Mouse (Mus musculus) layer of hippocampus, adult 9-10 months (tissue): ENCODE measurements at regions not wholly inside any gene's neighbourhood (a gene's known extent, or its start where the extent isn't known, plus 50 kb on each side); places are given as distances from the start of the nearest gene placed in this dataset.
"Not testable (repeated sequence)": the region's sequence is repeated elsewhere in the genome, so short reads cannot be mapped to it uniquely, and the experiment has no call there.

ENCODE experiments used
- DNase-seq: peaks from one replicate; pipeline ENCODE4 v3.0.0; 2022; ENCODE audit warnings: low spot score

DNA sequence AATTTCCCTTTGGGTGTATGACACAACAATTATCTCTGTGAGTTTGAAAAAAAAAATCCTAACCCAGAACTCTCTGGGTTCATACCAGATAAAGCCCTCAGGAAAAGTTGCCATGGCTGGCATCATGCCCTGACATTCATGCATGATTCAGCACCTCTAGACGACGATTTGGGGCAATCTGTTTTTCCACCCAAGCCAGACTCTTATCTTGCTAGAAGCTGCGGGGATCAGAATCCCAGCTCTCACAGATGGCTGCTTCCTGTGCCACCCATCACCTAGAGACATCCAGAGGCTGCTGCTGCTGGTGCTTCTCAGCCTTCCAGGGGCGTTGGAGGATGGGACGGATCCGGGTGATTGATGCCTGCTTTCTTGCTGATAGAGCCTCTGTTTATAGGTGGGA lies 209.2 kb downstream of the Cd47 start:
- peak; percentile 27 for DNase-seq

DNA sequence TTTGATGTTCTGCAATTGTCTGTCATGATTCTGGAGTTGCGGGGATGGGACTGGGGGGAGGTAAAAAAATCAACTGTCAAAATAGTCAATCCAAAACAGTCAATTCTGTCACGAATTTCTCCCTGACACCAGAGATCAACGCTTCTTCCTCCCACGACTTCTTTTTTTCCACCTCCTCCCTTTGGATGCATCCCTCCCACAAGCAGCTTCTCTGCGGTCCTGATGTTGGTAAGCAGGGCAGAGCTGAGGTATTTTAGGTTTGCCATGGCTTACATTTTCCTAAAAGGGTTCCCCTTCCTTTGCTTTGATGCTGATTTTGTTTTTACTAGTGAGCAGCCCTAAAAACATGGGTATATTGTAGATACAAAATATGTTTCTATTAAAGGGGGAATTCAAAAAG lies 209.7 kb downstream of the Cd47 start:
- DNase-seq = no peak

DNA sequence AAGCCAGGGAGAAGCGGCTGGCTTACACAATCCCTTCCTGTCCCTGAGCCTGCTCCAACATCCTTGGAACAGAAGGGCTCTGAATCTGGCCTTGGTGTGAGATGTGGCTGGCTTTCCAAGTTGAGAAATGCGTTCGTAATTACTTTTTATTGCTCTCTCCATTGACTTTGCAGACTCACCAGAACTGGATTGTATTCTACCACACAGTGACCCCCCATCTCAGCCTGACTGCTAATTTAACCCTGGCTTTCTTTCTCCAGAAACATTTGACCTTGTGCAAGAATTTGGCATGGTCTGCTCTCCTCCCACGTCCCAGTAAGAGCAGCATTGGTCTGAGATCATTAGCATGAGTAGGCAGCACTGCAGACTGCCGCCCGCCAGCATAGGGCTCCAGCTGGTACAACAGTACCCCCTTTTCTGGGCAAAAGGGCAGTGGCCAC lies 210.2 kb downstream of the Cd47 start:
- DNase-seq = no peak

DNA sequence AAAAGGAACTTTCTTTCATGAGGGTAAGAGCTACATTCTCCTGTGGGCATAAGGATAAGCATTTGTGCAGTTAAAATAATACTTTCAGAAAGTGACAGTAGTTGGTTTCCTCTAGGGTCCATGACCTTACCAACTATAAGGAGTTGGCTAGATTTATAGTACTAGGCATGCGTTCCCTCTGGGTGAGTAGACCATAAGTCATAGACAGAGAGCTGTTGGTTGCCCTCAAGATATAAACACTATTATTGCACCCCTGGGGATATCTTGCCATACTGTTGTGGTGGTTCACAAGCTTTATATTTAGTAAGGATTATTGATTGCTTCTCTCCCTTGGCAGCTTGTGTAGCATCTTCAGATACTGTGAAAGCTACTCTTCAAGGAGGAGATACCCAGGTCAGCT lies 223.6 kb downstream of the Cd47 start:
- DNase-seq = no peak

DNA sequence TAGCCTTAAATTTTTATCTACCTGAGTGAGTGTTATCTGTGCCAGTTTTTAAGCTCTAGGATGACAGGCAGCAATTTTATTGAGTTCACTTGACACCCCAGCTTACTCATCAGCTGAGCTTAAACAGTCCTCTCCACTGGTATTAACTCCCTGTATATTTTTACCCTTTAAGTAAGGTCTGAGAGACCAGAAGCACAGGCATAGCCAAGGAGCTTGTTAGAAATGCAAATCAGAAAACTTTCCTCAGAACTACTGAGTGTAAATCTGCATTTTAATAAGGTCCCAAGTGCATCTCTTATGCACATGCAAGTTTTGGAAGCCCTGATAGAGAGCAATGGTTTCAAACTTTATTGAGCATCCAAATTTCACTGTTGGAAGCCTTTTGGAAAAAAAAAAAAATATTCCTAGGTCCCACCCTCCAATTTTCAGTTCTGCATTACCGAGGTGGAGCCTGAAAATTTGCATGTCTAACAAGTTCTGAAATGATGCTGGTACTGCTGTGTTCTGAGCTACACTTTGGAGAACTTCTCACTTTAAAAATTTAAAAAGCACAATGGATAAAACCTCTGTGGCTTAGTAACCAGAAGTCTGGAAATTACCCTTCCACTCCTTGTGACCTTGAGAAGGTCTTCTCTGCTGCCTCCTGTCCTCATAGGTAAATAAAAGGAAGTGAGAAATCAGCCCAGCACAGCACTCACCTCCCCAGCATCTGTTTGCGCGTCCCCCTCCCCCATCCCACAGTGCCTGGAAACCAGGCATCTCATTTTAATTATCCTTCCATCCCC lies 226.0 kb downstream of the Cd47 start:
- no peak for DNase-seq

DNA sequence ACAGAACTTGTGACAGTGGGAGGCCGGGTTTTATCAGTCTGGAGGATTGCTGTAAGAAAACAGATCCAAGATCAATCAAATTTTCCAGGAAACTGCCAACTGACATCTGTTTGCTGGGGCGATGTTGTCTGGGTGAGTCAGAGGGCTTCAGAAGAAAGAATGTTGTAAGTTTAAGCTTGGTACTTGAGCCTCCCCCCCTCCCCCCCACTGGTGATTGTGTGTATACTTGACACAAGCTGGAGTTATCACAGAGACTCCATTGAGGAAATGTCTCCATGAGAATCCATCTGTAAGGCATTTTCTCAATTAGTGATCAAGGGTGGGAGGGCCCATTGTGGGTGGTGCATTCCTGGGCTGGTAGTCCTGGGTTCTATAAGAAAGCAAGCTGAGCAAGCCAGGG lies 226.9 kb downstream of the Cd47 start:
- no peak for DNase-seq

DNA sequence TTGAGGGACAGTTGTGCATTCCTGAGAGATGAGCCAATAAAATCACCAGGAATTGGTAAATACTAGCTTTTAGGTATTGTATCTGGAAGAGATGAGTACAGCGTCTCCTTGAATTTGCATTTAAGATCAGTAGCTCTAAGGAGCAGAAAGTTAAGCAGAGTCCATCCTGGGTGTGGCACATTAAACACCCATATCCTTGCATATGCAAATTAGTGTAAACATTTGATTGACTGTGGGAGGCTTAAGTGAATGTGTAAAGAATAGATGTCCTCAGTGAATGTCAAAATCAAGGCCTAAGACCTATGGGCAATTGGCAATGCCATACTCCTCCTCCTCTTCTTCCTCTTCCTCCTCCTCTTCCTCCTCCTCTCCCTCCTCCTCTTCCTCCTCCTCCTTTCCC lies 229.4 kb downstream of the Cd47 start:
- DNase-seq = no peak

DNA sequence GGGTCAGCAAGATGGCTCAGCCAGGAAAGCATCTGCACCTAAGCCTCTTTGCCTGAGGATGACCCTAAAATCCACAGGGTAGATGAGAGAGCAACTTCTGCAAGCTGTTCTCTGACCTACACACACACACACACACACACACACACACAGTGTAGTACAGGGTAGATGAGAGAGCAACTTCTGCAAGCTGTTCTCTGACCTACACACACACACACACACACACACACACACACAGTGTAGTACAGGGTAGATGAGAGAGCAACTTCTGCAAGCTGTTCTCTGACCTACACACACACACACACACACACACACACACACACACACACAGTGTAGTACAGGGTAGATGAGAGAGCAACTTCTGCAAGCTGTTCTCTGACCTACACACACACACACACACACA lies 230.0 kb downstream of the Cd47 start:
- DNase-seq = not testable (repeated sequence)

DNA sequence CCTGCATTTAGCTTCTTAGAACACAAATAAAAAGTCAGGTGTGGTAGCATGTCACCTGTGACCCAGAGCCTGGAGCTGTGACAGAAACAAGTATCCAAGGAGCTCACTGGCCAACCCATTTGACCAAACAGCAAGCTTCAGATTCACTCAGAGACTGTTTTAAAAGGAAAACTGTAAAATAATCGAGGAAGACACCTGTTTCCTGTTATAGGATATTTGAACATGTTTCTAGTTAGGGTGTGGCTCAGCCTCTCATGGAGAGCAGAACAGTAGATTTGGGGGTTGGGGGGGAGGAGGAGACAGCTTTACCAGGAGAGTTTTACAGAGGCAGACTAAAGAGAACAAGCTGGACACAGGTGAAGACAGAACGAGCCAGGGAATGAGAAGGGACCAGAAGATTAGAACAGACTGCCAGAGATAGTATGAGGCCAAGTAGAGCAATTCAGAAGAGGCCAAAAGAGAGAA lies 230.6 kb downstream of the Cd47 start:
- DNase-seq = no peak

DNA sequence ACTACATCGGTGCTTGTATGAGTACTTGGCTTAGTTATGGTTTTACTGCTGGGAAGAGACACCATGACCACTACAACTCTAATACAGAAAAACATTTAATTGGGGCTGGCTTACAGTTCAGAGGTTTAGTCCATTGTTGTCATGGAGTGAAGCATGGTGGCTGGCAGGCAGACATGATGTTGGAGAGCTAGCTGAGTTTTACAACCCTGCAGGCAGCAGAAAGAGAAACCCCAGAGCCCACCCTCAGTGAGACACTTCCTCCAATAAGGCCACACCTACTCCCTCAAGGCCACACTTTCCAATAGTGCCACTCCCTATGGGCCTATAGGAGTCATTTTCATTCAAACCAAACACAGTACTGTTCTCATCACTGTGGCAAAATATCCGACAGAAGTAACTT lies 232.5 kb downstream of the Cd47 start:
- DNase-seq = no peak

DNA sequence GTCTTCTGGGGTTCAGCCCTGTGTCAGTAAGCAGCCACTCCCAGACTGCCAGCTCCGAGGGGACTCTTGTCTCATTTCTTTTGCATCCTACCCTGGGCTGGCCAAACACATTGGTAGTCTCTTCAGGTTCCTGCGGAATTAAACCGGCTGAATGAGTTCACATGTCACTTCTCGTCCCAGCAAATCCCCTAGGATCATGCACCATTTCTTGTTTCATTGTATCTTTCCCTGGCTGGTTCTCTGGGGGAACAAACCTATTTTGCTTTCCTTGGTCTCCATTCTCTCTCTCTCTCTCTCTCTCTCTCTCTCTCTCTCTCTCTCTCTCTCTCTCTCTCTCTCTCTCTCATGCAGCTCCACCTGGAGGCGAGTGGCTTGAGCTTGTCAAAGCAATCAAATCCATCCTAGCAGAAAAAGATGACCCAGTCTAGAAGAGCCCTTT lies 236.0 kb downstream of the Cd47 start:
- no peak for DNase-seq

DNA sequence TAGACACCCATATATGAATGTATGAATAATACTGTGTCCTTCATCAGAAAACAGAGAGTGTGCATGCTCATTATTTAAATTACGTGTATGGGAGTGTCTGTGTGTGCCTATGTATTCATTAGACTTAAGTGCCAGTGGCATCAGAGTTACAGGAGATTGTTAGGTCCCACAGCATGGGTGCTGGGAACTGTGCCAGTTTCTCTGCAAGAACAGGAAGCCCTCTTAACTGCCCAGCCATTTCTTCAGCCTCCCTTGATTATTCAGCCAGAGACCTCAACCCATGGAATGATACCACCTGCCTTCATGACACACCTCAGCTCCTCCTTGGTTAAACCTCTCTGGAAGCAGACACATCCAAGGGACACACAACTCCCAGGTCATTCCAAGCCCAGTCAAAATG lies 243.8 kb downstream of the Cd47 start:
- DNase-seq = no peak

DNA sequence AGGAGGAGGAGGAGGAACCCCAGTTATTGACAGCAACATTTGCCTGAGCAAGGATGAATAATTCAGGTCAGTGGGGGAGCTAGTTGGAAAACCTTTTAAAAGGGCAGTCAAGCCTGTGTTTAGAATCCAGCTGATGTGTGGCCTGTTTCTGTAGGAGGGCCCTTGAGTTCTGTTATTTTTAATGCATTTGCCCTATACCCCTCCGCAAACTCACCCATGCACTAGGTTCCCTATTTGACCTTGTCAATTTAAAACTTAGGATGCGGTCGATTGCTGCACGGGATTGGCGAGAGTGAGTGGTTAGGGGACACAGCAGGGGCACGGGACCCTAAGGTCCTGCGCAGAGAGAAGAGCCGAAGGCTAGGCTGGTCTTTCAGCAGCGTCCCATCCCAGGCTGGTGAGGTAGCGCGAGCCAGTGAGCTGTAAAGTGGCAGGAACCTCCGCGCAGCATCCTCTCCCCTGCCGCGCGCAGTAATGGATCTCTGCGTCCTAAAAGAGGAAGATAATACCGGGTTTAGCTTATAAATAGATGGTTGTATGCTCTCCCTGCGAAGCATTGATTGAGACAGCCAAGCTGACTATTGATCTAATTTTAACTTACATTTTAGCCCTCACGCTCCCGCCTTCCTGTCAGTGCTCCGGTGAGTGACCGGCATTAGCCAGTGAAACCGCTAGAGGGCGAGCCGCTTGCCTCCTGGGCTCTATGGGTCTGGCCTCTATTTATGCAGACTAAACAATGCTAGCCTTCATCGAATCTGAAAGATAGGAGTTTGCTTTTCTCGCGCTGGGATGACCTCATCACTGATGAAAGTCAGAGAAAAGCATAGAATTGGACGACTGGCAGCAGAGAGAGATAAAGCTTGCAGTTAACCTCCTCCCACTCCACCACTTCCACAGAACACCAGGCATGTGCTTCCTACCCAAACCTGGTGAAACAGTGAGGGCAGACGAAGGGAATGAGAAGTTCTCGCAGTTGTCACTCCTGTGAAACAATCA lies 245.5 kb downstream of the Cd47 start:
- peak; percentile 60 for DNase-seq

DNA sequence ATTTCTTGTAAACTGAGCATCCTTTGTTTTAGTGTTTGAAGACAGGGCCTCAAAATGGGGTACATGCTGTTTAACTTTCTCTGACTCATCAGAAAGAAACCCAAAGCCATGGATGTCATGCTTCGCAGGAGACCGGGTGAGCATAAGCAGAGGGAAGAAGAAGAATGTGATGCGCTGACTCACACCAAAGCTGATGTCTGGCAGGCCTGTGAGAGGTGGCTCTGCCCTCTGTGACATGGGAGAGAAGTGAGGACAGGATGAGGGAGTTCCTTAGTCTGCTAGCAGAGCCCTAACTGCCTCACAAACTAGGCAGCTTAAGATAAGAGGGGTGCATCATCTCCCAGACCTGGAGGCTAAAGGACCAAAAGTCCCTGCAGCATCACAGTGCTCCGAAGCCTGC lies 263.2 kb downstream of the Cd47 start:
- no peak for DNase-seq

DNA sequence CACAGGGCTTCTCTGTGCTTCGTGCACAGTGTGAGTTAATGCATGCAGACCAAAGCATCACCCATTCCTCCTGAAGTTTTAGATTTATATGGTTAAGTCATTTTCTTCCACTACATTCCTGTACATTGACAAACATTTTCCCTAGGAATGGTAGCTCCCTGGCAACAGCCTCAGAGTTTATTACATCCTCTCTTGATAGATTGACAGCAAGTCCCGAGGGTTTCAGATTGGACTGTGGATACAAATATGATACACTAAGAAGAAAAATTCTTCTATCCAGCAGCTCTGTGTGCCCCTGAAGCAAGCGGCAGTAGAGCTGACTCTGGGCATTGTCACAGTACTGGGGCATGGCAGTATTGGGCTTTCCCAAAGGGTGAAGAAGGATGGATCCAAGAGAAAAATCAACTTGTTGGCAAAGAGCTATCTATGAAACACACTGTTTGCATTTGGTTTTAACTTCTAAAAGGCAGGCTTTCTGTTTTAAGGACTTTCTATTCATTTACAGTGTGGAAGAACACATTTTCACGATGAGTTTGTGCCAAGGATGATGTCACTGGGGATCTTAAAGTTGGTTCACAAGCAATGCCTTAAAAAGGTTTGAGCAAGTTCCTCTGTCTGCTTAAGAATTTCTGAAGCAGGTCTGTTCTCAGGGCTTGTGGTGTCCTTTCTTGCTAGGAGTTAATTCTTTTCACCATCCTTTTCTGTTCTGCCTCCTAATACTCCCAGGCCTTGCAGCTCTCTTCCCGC lies 265.2 kb downstream of the Cd47 start:
- DNase-seq = no peak

DNA sequence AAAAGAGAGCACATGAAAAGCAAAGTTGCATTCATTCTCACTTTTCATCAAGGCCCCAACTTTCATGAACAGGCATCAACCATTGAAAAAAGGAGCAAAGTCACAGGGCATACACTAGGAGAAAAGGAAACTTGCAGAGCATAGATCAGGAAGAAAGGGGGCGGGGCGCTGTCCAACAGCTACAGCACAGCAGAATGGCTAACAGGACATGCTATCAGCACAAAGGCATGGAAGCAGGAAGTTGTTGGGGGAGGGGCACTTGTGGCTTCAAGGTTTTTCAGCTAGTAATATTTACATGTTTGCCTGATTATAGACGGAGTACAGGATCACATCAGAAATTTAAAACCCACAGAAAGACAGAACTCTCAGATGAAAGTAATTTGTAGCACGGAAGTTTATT lies 268.7 kb downstream of the Cd47 start:
- DNase-seq = no peak

DNA sequence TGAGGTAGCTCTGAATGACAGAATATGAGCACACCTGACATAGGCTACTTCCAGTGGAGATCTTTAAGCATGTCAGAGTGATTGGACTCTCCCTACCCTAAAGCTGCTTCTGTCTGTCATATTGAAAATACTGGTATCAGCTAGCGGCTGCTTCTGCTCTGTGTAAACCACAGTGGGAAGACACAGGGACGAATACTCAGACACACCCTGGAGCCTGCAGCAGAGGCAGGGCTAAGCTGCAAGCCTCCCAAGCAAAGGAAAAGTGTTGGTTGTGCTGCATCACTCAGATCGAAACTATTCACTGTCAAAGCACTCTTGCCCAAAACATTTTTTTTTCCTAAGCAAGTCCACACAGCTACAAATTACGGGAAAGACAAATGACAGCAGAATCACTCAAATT lies 270.4 kb downstream of the Cd47 start:
- DNase-seq = no peak

DNA sequence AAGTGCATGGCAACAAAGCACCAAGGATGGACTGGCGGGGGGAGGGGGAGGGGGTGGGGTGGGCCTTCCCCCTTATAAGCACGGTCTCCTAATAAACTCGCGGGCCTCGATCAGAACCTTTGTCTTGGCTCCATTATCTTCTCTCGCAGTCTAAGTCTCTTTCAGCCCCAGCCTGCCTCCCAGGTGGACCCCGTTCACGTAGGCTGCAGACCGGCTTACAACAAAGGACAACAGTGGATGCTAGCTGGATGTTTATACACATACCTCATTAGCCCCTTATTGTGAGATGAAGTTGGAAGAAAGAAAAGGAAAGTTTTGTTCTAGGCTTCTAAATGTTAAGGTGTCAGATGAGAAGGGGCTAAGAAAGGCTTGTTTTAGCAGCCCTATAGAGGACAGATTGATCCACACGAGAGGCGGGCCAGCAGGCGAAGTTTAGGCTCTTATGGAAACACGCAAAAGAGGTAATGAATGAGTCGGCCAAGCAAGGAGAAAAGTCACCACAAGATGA lies 272.6 kb downstream of the Cd47 start:
- DNase-seq = no peak

DNA sequence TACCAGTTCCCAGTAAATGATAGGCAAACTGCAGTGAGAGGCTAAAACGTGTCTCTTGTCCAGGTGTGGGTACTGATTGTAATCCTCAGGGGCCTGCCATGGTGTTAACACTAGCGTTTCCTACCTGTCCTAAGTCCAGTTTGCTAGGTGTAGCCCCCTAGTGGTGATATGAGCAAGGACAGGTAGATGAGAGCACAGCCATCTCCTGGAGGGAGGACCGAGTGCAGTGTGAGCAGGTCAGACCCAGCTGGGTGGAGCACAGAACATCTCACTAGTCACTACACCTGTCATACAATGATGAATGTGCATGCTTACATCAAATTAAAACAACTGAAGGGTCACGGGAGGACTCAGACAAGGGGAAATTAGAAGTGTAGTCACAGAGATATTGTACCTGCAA lies 273.6 kb downstream of the Cd47 start:
- no peak for DNase-seq

DNA sequence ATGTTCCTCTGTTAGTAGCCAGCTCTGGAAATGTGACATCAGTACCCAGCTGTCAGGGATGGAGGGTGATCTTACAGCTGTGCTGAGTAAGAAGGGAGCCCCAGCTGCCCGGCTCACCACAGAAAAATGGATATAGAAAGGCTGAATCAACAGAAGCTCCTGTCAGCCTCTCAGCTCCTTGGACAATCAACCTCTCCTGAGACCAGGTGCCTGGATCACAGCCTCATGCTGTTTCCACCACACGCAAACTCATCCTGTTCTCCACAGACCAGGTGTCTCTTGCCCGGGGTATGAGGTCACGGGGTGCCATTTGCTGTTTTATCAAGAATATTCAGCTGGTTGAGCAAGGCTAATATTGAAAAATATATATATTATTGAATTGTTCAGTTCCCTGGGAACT lies 275.3 kb downstream of the Cd47 start:
- DNase-seq = no peak

DNA sequence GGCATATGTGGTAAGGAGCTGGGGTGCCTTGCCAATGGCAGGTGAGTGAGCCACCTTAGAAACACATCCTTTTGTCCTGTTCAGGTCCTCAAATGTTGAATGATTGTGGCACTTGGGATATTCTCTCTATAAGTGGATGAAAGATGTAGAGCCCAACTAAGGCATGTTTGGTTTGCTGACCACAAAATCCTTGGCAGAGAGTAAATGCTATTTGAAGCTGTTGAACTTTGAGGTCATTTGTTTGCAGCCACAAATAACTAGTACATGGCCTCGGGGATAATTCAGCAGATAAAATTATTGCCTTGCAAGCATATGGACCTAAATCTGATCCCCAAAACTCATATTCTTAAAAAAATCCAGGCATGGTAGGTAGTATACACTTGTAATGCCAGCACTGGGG lies 281.2 kb downstream of the Cd47 start:
- no peak for DNase-seq

DNA sequence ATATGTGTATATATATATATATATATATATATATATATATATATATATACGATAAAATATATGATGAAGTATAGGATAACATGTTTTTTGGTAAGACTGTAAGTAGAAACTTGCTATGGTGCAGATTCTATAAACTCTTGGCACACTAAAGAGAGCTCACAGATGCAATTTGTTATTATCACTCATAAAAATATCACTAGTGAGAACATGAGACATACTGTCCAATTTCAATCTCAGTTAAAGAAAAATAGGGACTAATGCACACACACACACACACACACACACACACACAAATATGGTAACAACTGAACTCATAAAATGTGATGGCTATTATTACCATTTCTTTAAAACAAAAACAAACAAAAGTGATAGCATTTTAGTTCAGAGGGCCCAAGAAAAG lies 292.0 kb downstream of the Cd47 start:
- no peak for DNase-seq
